Mouse (Mus musculus) heart, postnatal 0 days (tissue): Measurements from ENCODE around the gene Cdkn3.
"Not testable (repeated sequence)": the region's sequence is repeated elsewhere in the genome, so short reads cannot be mapped to it uniquely, and the experiment has no call there.

Source experiments
- CTCF ChIP-seq: IDR thresholded peaks from 2 replicates; pipeline ENCODE4 v1.5.1; 2016; ENCODE audit warnings: antibody characterized with exemption, control low read depth, low read depth
- EP300 ChIP-seq: IDR thresholded peaks from 2 replicates; pipeline ENCODE4 v1.6.1; 2016; ENCODE audit warnings: antibody characterized with exemption, low read depth

GRCm38 (mm10) chr14:46819961-46820360 lies 59.6 kb downstream of the Cdkn3 start:
- TF ChIP-seq CTCF, EP300: not testable (repeated sequence)
